Mouse (Mus musculus) heart, adult 2 months (tissue): ENCODE results near the gene Cmah. TPM values are rescaled to one million over a fixed set of nuclear protein-coding genes. Genes with fewer than 3 reads are reported as not detected.

ENCODE experiments used
- DNase-seq, 2 experiments: peaks; one replicate each; pipeline ENCODE4 v3.0.0; 2021
- H3K27ac ChIP-seq: fragments of 200-600 bp; 2 replicates; pipeline ENCODE4 v1.8.1; 2022
- H3K27me3 ChIP-seq: fragments of 200-500 bp; 2 replicates; pipeline ENCODE4 v1.6.1; 2012; ENCODE audit warnings: mild to moderate bottlenecking, low read length, inconsistent platforms, mixed read lengths; ENCODE audit not compliant: control insufficient read depth, insufficient read depth
- H3K36me3 ChIP-seq: fragments of 200-500 bp; 2 replicates; pipeline ENCODE4 v1.6.1; 2012; ENCODE audit warnings: low read length, inconsistent platforms; ENCODE audit not compliant: control insufficient read depth, insufficient read depth
- H3K4me1 ChIP-seq: fragments of 200-500 bp; 2 replicates; pipeline ENCODE4 v1.6.1; 2011; ENCODE audit warnings: low read length; ENCODE audit not compliant: control insufficient read depth, insufficient read depth
- H3K4me3 ChIP-seq: fragments of 200-600 bp; 2 replicates; pipeline ENCODE4 v1.8.1; 2022
- H3K79me2 ChIP-seq: fragments of 200-500 bp; replicated peaks from 2 replicates; pipeline ENCODE4 v1.6.1; 2012; ENCODE audit warnings: mild to moderate bottlenecking, inconsistent platforms, low read length, moderate library complexity, mixed read lengths; ENCODE audit not compliant: control insufficient read depth, insufficient read depth
- H3K9ac ChIP-seq: fragments of 200-500 bp; 2 replicates; pipeline ENCODE4 v1.6.1; 2012; ENCODE audit warnings: low read depth, mild to moderate bottlenecking, control low read depth, inconsistent platforms, low read length, mixed read lengths
- CTCF ChIP-seq: fragments of 200-600 bp; IDR thresholded peaks from 2 replicates; pipeline ENCODE4 v1.8.1; 2022; ENCODE audit warnings: antibody characterized with exemption, mild to moderate bottlenecking, moderate library complexity
- EP300 ChIP-seq: fragments of 200-500 bp; IDR thresholded peaks from 2 replicates; pipeline ENCODE4 v1.6.1; 2011; ENCODE audit warnings: low read depth, low read length, control low read depth; ENCODE audit not compliant: insufficient read depth
- POLR2A ChIP-seq: fragments of 200-500 bp; IDR thresholded peaks from 2 replicates; pipeline ENCODE4 v1.6.1; 2011; ENCODE audit warnings: mild to moderate bottlenecking, low read depth, low read length, control low read depth; ENCODE audit not compliant: insufficient read depth
- WGBS: fragments of 180-500 bp; shearing (Covaris S2); methylation state at CpG from one replicate; pipeline ENCODE4 v1.1.7; 2018; 5-methylcytosine and 5-hydroxymethylcytosine counted together
- intact Hi-C: fragments of 180-260 bp; cut with DNase I; formaldehyde crosslinking; loops from one replicate; pipeline ENCODE4 v1.15.1; 2025
- polyA plus RNA-seq: library from polyadenylated mRNA; depleted of rRNA; stranded (reverse); fragments of >200 nt; gene quantifications from 2 replicates; pipeline ENCODE4 v1.2.3, GENCODE M21; 2012
- total RNA-seq, 2 experiments: library from RNA; stranded (reverse); gene quantifications; 2 replicates each; pipeline ENCODE4 v1.2.3; 2021

Cmah gene
- total and polyA plus RNA-seq, 3 experiments = 0.84 to 4.0 (median 2.7) TPM

DNA sequence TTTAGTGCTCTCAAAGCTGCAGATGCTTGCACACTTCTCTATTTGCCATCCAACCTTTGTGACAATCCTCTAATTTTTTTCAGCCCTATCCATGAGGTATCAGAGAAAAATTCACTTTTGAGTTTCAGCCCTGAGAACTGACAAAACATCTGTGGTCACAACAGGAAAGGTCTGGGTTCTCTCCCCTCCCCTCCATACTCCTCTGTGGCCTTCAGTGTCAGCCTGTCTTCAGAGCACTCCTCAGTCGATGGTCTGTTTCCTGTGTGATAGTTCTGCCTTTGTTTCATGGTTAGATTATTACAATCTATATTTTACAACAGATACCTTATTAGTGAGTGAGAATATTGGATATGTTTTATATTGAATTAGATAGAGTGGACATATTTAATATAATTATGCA, 184.2 kb downstream of the Cmah start:
- Histone ChIP-seq H3K27ac (no peak overlapping the region), H3K4me1 (no peaks in the 10 kb centered on the region), H3K4me3 (no peak overlapping the region), H3K36me3 (no peaks in the 10 kb centered on the region), H3K27me3 (no peaks in the 10 kb centered on the region), H3K9ac (no peak overlapping the region), H3K79me2 (no peaks in the 10 kb centered on the region)
- DNase-seq = no peak
- no peak for TF ChIP-seq CTCF
- TF ChIP-seq POLR2A = no peak
- no peak for TF ChIP-seq EP300
- intact Hi-C loops = no loop called here
- 30% methylated on average over 1 of the region's 1 CpGs for WGBS

DNA sequence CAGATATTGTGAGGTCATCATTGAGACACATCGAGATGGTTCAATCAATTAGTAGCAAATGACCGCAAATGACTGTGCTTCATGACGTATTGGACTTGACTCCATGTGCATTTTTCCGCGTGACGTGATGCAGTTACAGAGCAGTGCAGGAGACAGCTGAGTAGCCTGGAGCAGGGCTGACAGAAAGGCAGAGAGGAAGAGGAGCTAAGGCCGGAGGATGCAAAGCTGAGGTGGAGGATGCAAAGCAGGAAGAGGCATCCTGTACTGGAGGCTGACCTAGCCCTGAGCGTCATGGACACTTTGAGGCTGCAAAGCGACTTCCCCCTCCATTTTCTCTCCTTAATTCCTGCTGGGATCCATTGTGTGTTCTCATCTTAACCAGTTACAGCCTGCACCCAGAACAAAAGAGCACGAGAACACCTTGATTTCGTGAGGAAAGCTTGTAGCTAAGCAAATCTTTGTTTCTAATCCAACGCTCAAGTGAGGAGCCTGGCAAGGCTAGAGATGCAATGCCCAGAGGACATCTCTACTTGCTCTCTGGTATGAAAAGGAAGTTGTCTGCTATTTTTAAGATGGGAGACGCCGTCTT, 184.8 kb downstream of the Cmah start:
- Histone ChIP-seq H3K9ac (no peak overlapping the region), H3K4me1 (no peaks in the 10 kb centered on the region), H3K79me2 (no peaks in the 10 kb centered on the region), H3K36me3 (no peaks in the 10 kb centered on the region), H3K27ac (no peak overlapping the region), H3K4me3 (no peak overlapping the region), H3K27me3 (no peaks in the 10 kb centered on the region)
- no peak for DNase-seq
- WGBS = 66% methylated on average over 14 of the region's 14 CpGs
- intact Hi-C loops = no loop called here
- TF ChIP-seq POLR2A (no peak), EP300 (no peak), CTCF (no peak)

DNA sequence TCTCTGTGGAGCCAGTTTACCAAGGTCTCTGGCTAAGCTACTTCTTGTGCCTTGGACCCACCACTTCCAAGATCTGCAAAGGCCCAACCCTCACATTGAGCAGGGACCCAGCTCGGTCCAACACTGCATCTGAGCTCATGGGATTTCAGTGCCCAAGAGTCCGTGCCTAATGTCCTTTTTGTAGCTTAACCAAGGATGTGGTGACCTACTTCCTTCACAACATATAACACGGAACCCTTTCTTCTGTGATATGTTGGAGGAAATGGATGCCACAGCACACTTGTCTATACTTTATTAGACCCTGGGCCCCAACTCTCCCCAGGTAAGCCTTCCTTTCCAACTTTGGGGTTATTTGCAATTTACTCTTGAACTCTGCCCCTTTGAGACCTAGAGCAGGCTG, 186.5 kb downstream of the Cmah start:
- no peak overlapping the region for H3K4me3 ChIP-seq
- no peak overlapping the region for H3K9ac ChIP-seq
- H3K27me3 ChIP-seq = no peaks in the 10 kb centered on the region; the same call in 1 of the 2 replicates
- DNase-seq = no peak
- no peaks in the 10 kb centered on the region for H3K79me2 ChIP-seq
- H3K36me3 ChIP-seq = no peaks in the 10 kb centered on the region
- H3K4me1 ChIP-seq = no peaks in the 10 kb centered on the region
- TF ChIP-seq CTCF (no peak), POLR2A (no peak), EP300 (no peak)
- no peak overlapping the region for H3K27ac ChIP-seq
- intact Hi-C loops = no loop called here
- WGBS = 83% methylated on average over 3 of the region's 3 CpGs

DNA sequence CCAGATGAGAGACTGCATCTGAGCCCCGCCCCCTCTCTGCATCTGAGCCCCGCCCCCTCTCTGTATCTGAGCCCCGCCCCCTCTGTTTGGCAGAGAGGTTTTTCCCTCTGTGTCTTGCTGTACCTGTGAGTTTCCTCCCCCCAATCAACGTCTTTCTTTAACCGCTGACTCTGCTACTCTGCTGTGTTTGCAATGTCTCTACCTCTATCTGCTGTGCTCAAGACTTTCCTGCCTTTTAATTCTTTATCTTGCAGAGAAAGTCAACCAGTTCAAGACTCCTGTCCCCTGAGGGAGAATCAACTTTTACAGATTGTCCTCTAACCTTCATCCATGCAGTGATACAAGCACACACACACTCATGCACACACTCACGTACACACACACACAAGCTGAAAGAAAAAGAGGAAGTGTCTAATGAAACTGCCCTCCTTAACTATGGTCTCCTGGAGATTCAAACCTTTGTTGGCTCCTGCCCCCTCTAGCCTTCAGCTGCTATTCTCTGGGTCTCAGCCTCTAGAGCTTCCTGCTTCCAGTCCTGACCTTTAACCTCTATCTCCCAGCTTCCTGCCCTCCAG, 188.0 kb downstream of the Cmah start:
- H3K27ac ChIP-seq = no peak overlapping the region
- intact Hi-C loops = loop anchor here (5.0 kb wide), 1 partner anchor 102 kb away; no protein-coding TSS in a partner anchor
- no peak for DNase-seq
- TF ChIP-seq CTCF (no peak), EP300 (no peak), POLR2A (no peak)
- H3K9ac ChIP-seq = no peak overlapping the region
- no peaks in the 10 kb centered on the region for H3K36me3 ChIP-seq
- no peak overlapping the region for H3K4me3 ChIP-seq
- no peaks in the 10 kb centered on the region; the same call in 1 of the 2 replicates for H3K27me3 ChIP-seq
- H3K79me2 ChIP-seq = no peaks in the 10 kb centered on the region
- H3K4me1 ChIP-seq = no peaks in the 10 kb centered on the region
- WGBS = 61% methylated on average over 6 of the region's 6 CpGs

DNA sequence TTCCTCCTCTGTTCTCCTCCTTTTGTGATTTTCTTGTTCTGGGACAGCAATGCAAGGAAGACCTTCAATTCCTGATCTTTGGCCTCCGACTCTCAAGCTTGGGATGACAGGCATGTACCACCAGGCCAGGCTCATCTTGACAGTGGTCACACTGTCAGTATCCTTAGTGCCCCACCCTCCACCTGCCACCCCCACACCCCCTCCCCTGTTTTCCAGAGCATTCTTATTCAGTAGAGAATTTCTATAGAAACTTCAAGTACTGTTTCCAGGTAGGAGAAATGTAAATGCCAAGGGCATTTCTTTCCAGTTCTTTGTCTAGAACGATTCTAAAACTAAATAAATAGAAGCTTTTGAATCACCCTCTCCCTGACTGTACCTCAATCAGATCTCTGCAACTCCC, 190.6 kb downstream of the Cmah start:
- H3K27me3 ChIP-seq = no peaks in the 10 kb centered on the region; the same call in 1 of the 2 replicates
- H3K4me3 ChIP-seq = no peak overlapping the region
- no peaks in the 10 kb centered on the region for H3K36me3 ChIP-seq
- H3K79me2 ChIP-seq = no peaks in the 10 kb centered on the region
- peaks cover 2% of the 10 kb centered on the region for H3K4me1 ChIP-seq
- intact Hi-C loops = loop anchor here (5.0 kb wide), 1 partner anchor 100 kb away; no protein-coding TSS in a partner anchor
- H3K27ac ChIP-seq = no peak overlapping the region
- TF ChIP-seq EP300 (no peak), POLR2A (no peak), CTCF (no peak)
- 70% methylated on average over 2 of the region's 2 CpGs for WGBS
- no peak for DNase-seq
- H3K9ac ChIP-seq = no peak overlapping the region

DNA sequence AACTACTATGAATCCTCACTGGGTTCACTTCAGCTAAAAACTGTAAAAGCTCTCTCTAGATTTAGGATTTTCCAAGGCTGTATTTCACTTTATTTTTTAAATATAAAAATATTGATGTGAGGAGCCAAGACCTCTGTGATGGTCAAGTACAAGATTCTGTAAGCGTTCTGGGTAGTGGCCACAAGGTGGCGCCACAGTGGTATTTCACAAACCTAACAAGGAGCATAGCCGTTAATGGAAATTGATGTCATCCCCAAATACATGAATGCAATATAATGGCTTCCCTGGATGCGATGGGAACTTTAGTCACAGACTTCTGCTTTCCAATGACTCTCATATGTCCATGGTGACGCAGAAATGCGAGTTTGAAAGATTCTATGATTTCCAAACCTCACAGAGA, 191.7 kb downstream of the Cmah start:
- no peak overlapping the region for H3K27ac ChIP-seq
- H3K36me3 ChIP-seq = no peaks in the 10 kb centered on the region
- TF ChIP-seq CTCF (peak; percentile 84), EP300 (no peak), POLR2A (no peak)
- no peaks in the 10 kb centered on the region; the same call in 1 of the 2 replicates for H3K27me3 ChIP-seq
- no peaks in the 10 kb centered on the region for H3K79me2 ChIP-seq
- no peak overlapping the region for H3K4me3 ChIP-seq
- DNase-seq = peak; percentile 56 to 70
- intact Hi-C loops = loop anchor here (1.0 to 5.0 kb wide), 2 partner anchors 98 to 168 kb away; no protein-coding TSS in a partner anchor
- H3K4me1 ChIP-seq = peaks cover 2% of the 10 kb centered on the region
- H3K9ac ChIP-seq = no peak overlapping the region
- 44% methylated on average over 6 of the region's 6 CpGs for WGBS
